Mouse (Mus musculus) adrenal gland, adult (tissue): ENCODE measurements around the gene Cdv3.

Experiments
- DNase-seq, 2 experiments: peaks; one replicate each; pipeline ENCODE4 v3.0.0; 2022 to 2023; ENCODE audit warnings: low spot score in 1 of 2; ENCODE audit not compliant: inconsistent age in 2 of 2

Cdv3 gene

DNA sequence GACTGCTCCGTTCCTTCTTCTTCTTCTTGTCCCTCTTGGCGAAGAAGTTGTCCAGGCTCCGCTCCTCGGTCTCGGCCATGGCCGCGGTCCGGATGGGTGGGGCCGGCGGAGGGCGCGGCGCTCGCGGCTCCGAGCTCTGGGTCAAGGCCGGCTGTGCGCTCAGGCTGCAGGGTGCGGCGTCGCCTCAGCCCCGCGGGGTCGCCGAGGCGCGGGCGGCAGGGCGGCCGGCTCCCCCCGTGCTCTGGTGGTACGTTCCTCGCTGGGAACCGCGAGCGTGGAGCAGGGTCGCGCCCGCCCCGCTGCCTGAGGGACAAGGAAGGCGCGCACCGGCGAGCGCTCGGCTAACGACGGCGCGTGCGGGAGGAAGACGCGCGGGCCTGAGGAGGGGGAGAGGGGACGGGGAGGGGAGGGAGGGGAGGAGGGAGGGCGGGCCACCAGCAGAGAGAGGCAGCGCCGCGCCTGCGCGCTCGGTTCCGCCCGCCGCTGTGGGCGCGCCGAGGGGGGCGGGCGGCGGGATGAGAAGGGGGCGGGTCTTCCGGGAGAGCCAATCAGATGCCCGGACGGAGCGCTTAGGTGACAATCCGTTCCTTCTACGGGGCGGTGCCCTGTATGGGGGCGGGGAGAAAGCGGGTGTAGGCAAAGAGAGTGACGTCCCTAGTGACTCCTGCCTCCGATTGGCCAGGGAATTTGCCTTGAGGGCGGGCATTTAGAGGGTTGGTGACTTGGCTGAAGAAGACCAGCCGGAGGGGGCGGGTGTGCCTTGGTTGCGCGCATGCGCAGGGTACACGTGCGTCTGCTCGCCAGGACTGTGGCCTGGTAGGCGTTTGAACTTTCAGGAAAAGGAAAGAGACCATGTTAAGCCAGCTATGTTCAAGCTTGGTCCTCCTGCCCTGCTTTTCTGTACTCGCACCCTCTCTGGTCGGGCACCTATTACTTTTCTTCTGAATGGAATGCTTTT lies at the start of gene Cdv3:
Gene Cdv3, minus strand, starts transcription at position 551 of the 958 bp plus-strand sequence.
- peak; percentile 100 for DNase-seq

DNA sequence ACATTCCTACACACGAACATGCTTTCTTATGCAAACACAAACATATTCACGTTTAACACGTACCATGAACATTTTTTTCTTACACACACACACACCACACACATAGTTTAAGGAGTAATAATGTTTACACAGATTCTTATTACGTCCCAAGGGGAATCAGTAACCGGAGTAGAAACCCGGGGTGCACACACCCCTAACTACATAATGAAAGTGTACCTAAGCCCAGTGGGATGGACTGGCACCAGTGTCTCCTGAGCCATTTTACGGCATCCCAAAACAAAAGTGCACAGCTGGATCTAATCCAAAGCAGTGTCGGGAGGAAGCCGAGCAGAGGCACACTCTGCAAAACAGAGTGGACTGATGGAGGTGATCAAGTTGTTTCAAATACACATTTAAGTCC lies 47.8 kb upstream of the Cdv3 start:
- no peak for DNase-seq

DNA sequence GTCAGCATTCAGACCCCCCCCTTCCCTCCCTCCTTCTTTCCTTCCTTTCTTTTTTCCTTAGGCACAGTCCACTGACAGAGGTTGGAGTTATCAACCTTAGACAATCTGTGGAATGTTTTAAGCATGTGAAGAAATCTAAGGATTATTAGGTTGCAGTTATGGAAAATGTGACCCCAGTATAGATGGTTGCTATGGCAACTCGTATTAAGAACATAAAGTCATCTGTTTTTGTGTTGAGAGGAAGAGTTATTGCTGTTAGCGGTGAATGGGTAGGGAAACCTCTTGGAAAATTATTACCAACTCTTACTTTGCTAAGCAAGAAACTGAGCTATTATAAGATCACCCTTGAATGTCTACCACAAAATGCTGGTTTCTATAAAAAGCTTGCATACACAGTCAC lies 43.5 kb upstream of the Cdv3 start:
- DNase-seq, result no peak

DNA sequence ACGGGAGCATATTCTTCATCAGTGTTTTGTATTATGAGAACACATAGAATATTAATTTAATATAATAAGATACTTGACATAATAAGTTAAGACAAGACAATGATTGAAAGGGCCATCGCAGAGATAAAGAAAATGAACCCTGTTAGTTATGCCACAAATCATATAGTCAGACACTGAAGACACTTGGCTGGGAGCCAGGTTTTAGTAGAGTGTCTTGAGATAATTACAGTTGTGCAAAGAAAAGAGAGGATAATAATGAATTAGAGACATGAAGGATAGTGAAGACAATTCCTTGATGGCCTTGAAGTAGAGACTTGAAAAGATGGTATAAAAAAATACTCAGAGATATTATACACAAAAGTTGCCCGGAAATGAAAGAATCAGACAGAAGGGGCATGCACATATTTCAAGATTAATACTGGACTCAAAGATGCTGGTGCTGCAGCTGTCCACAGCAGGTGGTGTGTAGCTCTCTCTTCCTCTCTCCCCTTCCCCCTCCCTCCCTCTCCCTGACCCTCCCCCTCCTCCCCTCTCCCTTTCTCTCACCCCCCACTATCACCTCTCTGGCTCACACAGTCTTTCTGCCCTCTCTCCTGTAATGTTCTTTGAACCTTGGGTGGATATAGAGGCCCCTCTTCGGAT lies 42.6 kb upstream of the Cdv3 start:
- no peak for DNase-seq

DNA sequence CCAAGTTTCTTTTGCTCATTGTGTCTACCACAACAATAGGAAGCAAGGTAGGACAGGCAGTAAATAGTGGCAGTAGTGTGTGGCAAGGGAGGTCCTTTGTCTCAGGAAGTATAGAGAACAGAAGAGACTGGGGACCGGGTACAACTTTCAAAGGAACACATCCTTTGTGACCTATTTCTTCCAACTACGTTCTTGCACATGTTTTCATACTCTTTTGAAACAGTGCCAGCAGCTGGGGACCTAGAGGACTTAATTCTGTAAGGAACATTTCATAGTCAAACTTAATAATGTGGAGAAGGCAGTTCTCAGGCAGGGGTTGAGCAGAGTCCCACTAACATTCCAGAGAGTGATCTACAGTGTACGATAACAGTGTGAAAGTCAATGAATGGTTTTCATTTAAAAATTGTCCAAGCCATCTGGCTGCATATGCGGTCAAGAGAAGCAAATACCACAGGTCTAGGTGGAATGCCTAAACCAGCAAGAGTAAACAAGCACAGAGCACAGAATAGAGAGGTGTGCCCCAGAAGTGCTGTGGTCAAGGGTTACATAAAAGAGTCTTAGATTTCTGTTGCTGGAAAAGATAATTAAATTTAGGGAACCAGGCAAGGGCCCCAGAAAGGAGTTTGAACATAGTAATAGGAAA lies 37.8 kb upstream of the Cdv3 start:
- DNase-seq, result no peak

DNA sequence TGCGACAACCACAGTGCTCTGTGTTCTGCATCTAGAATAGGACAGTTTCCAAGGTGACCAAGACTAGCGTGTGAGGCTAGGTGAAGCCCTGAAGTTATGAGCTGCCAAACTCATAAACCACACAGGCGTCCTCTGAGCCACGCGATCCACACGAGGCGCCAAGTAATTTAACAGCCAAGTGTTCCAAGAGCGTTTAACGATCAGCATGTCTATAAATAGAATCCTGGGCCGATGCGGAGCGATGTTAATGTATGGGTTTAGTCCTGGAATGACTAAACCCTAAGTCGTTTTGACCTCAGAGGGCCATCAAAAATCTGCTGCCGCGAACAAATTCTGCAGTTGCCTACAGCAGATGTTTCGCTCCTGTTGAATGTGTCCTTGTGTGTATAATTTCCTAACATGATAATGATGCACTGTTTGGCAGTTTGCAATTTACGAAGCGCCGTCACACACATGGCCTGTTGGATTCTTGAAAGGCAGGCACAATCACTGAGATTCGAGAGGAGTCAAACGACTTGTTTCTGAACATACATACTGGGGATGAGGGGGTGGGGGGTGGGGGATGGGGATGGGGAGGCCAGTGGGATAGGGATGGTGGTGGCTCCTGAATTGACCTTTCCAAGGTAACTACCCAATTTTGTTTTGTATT lies 33.0 kb upstream of the Cdv3 start:
- DNase-seq, result no peak

DNA sequence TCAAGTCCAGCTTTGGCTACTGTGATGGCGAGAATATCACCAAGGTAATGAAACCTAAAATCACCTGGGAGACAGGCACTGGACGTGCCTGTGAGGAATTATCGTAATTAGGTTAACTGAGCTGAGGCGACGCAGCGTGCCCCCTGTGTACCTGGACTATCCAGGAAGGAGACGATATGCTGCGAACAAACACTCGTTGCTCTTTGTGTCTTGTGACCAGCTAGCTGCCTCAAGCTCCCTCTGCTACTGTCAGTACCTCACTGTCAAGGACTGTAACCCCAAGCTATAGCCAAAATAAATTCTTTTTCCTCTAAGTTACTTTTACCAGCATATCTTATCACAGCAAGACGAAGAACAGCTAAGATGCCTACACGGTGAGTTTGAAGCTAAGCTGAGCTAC lies 27.6 kb upstream of the Cdv3 start:
- DNase-seq, result no peak

DNA sequence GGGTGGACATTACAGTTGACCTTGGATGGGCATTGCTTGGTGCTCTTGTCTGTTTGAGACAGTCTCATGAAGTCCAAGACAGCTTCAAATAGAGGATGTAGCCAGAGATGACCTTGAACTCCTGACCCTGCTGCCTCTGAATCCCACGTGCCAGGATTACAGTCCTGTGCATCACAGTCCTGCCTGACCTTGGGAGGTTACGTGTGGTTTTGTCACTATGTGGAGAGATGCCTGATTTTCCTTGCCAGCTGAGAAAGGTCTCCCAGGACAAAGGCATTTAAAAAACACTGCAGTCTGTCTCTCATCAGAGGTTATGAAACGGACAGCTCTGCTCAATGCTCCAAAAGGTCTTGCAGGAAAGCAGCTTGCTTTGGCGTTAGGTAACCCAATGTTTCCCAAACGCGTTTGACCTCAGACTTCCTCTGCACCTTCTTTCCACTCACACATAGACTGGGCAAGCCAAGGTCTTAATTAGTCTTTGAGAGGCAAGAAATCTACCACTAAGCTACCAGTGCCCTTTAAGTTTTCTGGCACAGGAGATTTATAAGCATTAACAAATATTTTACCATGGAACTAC lies 26.2 kb upstream of the Cdv3 start:
- DNase-seq, result peak; percentile 69 to 74

DNA sequence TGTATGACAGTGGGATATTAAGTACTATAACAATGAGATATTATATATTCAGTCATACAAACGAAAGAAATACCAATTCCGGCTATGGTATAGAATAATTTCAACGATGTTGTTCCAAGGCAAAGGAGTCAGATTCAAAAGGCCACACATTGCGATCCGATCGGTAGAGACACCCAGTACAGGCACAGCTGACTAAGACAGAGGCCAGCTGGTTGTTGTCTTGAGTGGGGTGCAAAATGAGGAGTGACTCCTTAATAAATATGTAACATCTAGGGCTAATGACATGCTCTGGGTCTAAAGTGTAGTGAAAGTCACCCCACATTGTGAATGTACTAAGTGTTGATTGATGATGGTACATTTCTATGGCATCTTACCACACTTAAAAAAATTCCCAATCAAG lies 23.6 kb upstream of the Cdv3 start:
- no peak for DNase-seq

DNA sequence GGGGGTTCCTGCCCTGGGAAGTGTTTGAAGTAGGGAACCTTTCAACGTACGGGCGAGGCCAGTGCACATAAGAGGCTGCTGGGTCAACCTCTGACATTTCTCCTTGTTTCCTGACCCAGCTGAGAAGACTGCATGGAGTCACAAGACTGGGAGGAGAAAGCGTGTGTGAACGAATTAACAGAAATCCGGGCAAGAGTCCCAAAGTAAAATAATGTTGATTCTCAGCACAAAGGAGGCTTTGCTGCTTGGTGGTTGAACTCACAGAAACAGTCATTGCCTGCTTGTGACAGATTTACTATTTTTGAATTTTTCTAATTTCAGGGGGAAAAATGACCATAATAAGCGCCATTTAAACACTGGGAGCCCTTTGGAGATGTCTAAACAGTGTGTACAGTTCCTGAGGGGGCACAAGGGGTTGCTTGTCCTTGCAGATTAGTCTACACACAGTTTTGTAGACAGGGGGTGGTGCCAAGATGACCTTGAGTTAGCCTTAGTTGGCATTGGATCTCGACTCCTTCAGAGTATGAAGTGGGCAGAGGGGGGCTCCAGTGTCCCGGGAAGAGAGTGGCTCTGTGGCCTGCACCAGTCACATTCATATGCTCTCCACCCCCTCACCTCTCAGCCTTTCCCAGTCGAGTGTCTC lies 21.5 kb upstream of the Cdv3 start:
- no peak for DNase-seq

DNA sequence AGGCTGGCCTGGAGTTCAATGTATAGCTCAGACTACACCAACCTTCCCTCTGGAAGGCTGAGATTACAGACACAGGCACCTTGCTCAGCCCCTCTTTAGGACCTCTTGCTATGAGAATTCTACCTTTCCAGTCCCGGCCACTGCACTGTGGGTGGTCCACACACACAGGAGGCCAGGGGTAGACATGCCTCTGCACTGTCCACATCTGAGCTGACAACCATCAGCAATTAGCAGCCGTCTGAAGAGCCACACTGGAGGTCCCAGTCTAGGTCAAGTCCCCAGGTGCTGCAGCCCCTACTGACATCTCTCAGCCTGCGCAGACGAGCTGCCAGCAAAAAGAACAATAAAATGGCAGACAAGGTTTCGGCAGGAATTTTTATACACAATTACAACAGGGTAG lies 20.9 kb upstream of the Cdv3 start:
- DNase-seq, result no peak

DNA sequence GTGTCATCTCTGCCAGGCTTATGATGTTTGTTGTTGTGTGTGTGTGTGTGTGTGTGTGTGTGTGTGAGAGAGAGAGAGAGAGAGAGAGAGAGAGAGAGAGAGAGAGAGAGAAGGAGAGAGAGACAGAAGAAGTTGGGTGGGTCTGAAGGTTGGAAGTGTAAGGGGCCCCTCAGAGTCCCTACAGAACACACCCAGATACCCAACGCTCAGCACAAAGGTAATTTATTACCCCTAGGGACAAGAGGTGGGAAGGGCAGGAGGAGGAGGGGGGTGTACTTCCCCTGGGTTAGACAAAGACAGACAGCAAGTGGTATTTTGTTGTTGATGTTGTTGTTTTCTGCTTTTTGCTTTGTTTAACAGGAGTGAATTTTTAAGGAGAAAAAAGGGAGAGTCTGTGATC lies 20.0 kb upstream of the Cdv3 start:
- DNase-seq, result no peak

DNA sequence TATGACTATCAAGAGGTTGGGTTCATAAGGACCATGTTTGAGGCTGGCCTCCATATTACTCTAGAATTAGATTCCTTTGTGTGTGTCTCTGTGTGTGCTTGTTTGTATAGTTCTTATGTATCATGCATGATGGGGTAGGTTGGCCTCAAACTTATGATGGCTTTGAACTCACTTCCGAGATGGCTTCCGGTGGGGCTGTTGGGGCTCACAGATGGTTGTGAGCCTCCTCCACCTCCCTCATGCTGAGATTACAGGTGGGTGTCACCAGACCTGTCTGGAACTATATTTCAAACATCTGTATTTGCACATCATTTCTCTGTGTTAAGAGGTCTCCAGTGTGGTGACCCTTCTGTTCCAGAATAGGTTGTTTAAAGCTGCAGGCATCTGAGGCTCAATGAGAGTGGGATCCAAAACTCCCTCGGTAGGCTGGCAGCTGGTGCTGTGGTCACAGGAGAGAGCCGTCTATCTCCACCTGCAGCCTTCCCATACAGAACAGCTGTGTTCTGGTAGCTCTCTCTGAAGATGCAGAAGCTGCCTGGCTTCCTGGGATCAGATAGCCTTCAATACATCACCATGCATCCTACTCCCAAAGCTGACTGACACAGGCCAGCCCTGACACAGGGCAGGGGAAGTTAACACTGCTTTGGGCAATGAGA lies 18.6 kb upstream of the Cdv3 start:
- DNase-seq, result no peak

DNA sequence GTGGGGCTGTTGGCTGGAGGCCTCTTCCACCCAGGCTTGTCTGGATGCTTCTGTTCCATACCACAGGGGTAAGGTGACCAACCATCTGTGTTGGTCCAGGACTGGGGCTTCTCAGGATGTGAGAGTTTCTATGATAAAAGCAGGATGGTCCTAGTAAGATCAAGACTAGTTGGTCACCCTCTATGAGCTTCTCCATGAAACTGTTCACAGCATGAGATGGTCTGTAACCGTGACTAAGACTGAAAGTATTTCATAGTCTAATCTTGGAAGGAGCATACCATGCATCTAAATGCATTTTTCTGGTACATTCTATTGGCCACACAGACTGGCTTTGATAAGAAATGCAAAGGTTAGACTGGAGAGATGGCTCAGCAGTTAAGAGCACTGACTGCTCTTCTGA lies 17.9 kb upstream of the Cdv3 start:
- DNase-seq, result no peak

DNA sequence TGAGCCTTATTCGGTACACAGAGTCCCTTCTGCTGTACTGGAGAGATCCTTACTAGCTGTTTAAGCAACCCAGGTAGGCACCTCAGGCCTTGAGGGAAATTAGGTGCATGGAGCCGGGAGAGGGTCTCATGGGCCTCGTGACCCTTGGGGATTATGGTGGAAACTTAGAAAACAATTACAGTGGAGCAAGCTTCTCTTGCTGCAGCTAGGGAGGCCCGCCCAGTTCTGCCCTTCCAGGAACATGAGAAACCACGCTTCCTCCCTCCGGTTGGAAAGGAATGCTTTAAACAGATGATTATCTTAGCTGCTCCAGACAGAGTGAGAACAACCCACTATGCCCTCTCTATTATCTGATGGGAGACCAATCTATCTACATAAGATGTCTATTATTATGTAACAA lies 17.3 kb upstream of the Cdv3 start:
- DNase-seq, result no peak

DNA sequence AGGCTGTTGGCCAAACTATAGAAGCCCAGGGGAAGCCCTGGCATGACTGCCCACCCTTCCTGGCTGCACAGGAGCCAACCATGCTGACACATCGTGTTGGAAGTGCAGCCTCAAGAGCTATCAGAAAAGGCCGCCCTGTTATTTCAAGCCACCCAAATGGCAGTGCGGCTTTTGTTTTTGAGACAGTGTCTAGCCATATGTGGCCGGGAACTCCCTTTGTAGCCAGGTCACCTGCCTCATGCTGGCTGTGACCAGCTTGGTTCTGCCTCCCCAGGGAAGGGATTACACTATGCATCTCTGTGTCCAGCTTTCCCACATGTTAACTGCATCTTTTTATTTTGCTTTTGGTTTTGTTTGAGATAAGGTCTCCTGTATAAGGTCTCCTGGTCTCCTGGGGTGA lies 14.9 kb upstream of the Cdv3 start:
- DNase-seq, result no peak

DNA sequence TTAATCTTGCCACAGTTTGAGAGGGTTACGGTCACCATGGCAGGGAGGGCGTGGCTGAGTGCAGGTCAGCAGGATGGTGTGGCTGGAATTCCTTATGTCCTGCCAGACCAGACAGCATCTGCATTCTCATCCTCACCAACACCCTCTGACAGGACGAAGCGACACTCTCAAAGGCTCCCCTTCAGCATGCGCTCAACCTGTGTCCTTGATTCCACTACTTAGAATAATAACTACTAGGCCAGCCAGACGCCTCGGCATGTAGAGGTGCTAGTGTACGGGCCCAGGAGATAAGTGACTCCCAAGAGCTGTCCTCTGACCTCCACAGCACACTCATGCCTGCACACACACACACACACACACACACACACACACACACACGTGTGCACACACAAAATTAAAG lies 13.6 kb upstream of the Cdv3 start:
- no peak for DNase-seq

DNA sequence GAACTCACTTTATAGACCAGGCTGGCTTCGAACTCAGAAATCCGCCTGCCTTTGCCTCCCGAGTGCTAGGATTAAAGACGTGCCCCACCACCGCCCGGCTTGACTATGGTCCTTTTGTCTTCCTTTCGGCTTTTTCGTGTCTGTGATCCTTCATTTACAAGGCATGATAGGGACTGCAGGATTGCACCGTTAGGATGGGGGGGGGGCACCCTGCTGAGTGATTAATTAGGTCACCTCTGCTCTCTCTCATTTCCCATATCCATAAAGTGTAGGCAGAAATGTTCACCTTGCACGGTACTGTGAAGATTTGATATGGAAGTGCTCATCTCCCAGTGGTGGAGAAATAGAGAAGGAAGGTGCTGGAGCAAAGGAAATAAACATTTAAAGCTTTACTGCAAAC lies 13.0 kb upstream of the Cdv3 start:
- DNase-seq, result no peak

DNA sequence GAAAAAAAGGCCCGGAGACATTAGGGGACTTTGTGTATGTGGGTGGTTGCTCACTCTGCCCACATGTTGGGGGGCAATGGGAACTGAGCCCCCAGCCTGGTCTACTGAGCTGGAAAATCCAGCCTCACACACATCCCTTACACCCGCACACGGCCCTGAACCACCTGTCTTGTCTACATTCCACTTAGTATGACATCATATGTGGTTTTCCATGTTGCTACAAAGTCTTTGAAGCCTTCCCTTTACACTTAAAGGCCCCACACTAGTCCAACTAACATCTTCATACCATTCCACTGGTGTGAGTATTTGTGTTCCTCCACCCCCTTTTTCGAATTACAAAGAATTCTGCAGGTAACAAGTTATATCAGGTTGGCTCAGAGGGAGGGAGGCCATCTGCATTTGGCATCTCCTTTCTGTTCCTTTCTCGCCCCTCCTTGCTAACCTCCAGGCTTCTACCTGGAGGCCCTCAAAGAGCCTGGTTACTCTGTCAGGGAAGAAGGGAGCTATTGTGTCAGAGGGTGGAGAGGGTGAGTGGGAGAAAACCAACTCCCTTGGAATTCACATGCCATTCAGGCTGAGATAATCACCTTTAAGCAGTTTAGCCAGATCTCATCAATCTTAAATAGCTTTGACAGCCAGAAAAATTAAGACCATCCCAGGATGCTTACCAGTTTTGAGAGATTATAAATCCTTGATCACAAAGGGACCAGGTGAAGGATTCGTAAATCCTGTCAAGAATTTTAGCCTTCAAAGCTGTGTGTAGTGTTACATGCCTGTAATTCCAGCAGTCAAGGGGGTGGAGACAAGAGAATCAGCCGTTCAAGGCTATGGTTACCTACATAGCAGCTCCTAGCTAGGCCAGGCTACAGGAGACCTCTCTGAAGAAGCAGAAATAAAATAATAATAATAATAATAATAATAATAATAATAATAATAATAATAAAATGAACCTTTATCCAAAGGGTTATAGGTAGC lies 11.0 kb upstream of the Cdv3 start:
- no peak for DNase-seq
